Mouse (Mus musculus): ENCODE data around the gene Dsn1. TPM values are rescaled to one million over a fixed set of nuclear protein-coding genes. Genes with fewer than 3 reads are reported as not detected.

Dsn1 gene
- polyA plus RNA-seq, 1 experiment from 2014 or later = 49.6 TPM

GRCm38 (mm10) chr2:157016529-157017270 is 9.7 kb upstream of the Dsn1 start:
- peaks cover 85% of the 10 kb centered on the region for H3K36me3 ChIP-seq
- ATAC-seq (ENCODE audit: insufficient number of reproducible peaks, insufficient read depth, low FRiP score, low TSS enrichment) = no peak
- no peak overlapping the region for H3K27ac ChIP-seq
- H3K9me3 ChIP-seq = no peaks in the 10 kb centered on the region
- no peaks in the 10 kb centered on the region for H3K27me3 ChIP-seq
- no peak overlapping the region for H3K4me3 ChIP-seq
- WGBS = 83% methylated on average over 18 of the region's 18 CpGs
- no peak overlapping the region for H3K9ac ChIP-seq
- no peaks in the 10 kb centered on the region for H3K4me1 ChIP-seq
- no peak overlapping the region for H3K4me2 ChIP-seq (replicated peaks)

- WGBS = 87% methylated on average over 6 of the region's 6 CpGs
- H3K36me3 ChIP-seq = peaks cover 44% of the 10 kb centered on the region
Observed at GRCm38 (mm10) chr2:157012341-157012740, 5.4 kb upstream of the Dsn1 start.

GRCm38 (mm10) chr2:157010634-157011310 is 3.8 kb upstream of the Dsn1 start:
- WGBS = 59% methylated on average over 11 of the region's 11 CpGs
- no peak overlapping the region for H3K4me3 ChIP-seq
- H3K27ac ChIP-seq = 0 out of 2 replicates have a peak overlapping the region, but pooled peaks have one; percentile 42
- peaks cover 28% of the 10 kb centered on the region for H3K36me3 ChIP-seq
- H3K4me1 ChIP-seq = peaks cover 23% of the 10 kb centered on the region
- no peak for ATAC-seq (ENCODE audit: insufficient number of reproducible peaks, insufficient read depth, low FRiP score, low TSS enrichment)
- no peaks in the 10 kb centered on the region for H3K9me3 ChIP-seq
- H3K27me3 ChIP-seq = no peaks in the 10 kb centered on the region
- H3K4me2 ChIP-seq (replicated peaks) = no peak overlapping the region
- H3K9ac ChIP-seq = no peak overlapping the region

More at GRCm38 (mm10) chr2:157012341-157012740, 5.4 kb upstream of the Dsn1 start:
- Histone ChIP-seq H3K27me3 (no peaks in the 10 kb centered on the region), H3K4me1 (peaks cover 15% of the 10 kb centered on the region), H3K9ac (no peak overlapping the region), H3K4me2 (replicated peaks) (no peak overlapping the region), H3K9me3 (no peaks in the 10 kb centered on the region), H3K27ac (no peak overlapping the region), H3K4me3 (no peak overlapping the region)
- ATAC-seq (ENCODE audit: insufficient number of reproducible peaks, insufficient read depth, low FRiP score, low TSS enrichment) = no peak

GRCm38 (mm10) chr2:157010121-157010520 is 3.2 kb upstream of the Dsn1 start:
- H3K27ac ChIP-seq = no peak overlapping the region
- H3K9ac ChIP-seq = no peak overlapping the region
- H3K9me3 ChIP-seq = no peaks in the 10 kb centered on the region
- no peak overlapping the region for H3K4me3 ChIP-seq
- no peak for ATAC-seq (ENCODE audit: insufficient number of reproducible peaks, insufficient read depth, low FRiP score, low TSS enrichment)
- no peaks in the 10 kb centered on the region for H3K27me3 ChIP-seq
- peaks cover 26% of the 10 kb centered on the region for H3K36me3 ChIP-seq
- H3K4me1 ChIP-seq = peaks cover 25% of the 10 kb centered on the region
- H3K4me2 ChIP-seq (replicated peaks) = no peak overlapping the region

GRCm38 (mm10) chr2:157008509-157008908 is 1.6 kb upstream of the Dsn1 start:
- no peak for ATAC-seq (ENCODE audit: insufficient number of reproducible peaks, insufficient read depth, low FRiP score, low TSS enrichment)
- Histone ChIP-seq H3K9me3 (no peaks in the 10 kb centered on the region), H3K4me1 (peaks cover 25% of the 10 kb centered on the region), H3K36me3 (peaks cover 16% of the 10 kb centered on the region), H3K27ac (no peak overlapping the region), H3K4me3 (no peak overlapping the region), H3K27me3 (no peaks in the 10 kb centered on the region), H3K4me2 (replicated peaks) (no peak overlapping the region), H3K9ac (no peak overlapping the region)

GRCm38 (mm10) chr2:157007234-157007596 is 261 bp upstream of the Dsn1 start:
- peak overlapping the region; percentile 84 for H3K27ac ChIP-seq
- H3K9ac ChIP-seq = peak overlapping the region; percentile 79
- ATAC-seq (ENCODE audit: insufficient number of reproducible peaks, insufficient read depth, low FRiP score, low TSS enrichment) = no peak
- H3K4me3 ChIP-seq = peak overlapping the region; percentile 82
- peaks cover 20% of the 10 kb centered on the region for H3K36me3 ChIP-seq
- peak overlapping the region; percentile 84 for H3K4me2 ChIP-seq (replicated peaks)
- no peaks in the 10 kb centered on the region for H3K27me3 ChIP-seq
- no peaks in the 10 kb centered on the region for H3K9me3 ChIP-seq
- 28% methylated on average over 5 of the region's 5 CpGs for WGBS
- peaks cover 25% of the 10 kb centered on the region for H3K4me1 ChIP-seq

GRCm38 (mm10) chr2:157002321-157002720 is 4.6 kb downstream of the Dsn1 start:
- 89% methylated on average over 4 of the region's 4 CpGs for WGBS
- H3K36me3 ChIP-seq = peaks cover 38% of the 10 kb centered on the region
- H3K27me3 ChIP-seq = no peaks in the 10 kb centered on the region
- H3K4me3 ChIP-seq = no peak overlapping the region
- peaks cover 10% of the 10 kb centered on the region for H3K4me1 ChIP-seq
- H3K9ac ChIP-seq = no peak overlapping the region
- H3K9me3 ChIP-seq = no peaks in the 10 kb centered on the region
- H3K4me2 ChIP-seq (replicated peaks) = no peak overlapping the region
- no peak overlapping the region for H3K27ac ChIP-seq
- ATAC-seq (ENCODE audit: insufficient number of reproducible peaks, insufficient read depth, low FRiP score, low TSS enrichment) = no peak

GRCm38 (mm10) chr2:156998263-156998662 is 8.7 kb downstream of the Dsn1 start:
- Histone ChIP-seq H3K27me3 (no peaks in the 10 kb centered on the region), H3K9me3 (no peaks in the 10 kb centered on the region), H3K9ac (no peak overlapping the region), H3K4me3 (no peak overlapping the region), H3K4me1 (no peaks in the 10 kb centered on the region), H3K36me3 (peaks cover 57% of the 10 kb centered on the region), H3K4me2 (replicated peaks) (no peak overlapping the region), H3K27ac (no peak overlapping the region)
- ATAC-seq (ENCODE audit: insufficient number of reproducible peaks, insufficient read depth, low FRiP score, low TSS enrichment) = no peak
- 90% methylated on average over 5 of the region's 5 CpGs for WGBS

GRCm38 (mm10) chr2:156996576-156996975 is 10.4 kb downstream of the Dsn1 start:
- Histone ChIP-seq H3K27me3 (no peaks in the 10 kb centered on the region), H3K9ac (no peak overlapping the region), H3K4me2 (replicated peaks) (no peak overlapping the region), H3K36me3 (peaks cover 52% of the 10 kb centered on the region), H3K4me1 (no peaks in the 10 kb centered on the region), H3K4me3 (no peak overlapping the region), H3K27ac (no peak overlapping the region), H3K9me3 (no peaks in the 10 kb centered on the region)
- no peak for ATAC-seq (ENCODE audit: insufficient number of reproducible peaks, insufficient read depth, low FRiP score, low TSS enrichment)
- 75% methylated on average over 6 of the region's 6 CpGs for WGBS

GRCm38 (mm10) chr2:156991470-156992319 is 15.3 kb downstream of the Dsn1 start, which contains the start of gene Ndrg3:
TSS of gene Ndrg3 (minus strand) at chr2:156992056.
- Histone ChIP-seq H3K4me3 (peak within 1 kb of the TSS; percentile 87), H3K4me1 (peaks cover 10% of the 10 kb centered on the region), H3K36me3 (peaks cover 24% of the 10 kb centered on the region), H3K9ac (peak within 1 kb of the TSS; percentile 90), H3K9me3 (no peaks in the 10 kb centered on the region), H3K27ac (peak within 1 kb of the TSS; percentile 64; the same call in 1 of the 2 replicates), H3K27me3 (no peaks in the 10 kb centered on the region), H3K4me2 (replicated peaks) (peak within 1 kb of the TSS; percentile 87)
- WGBS = under 1% methylated on average over 64 of the region's 66 CpGs
- peak; percentile 94 for ATAC-seq (ENCODE audit: insufficient number of reproducible peaks, insufficient read depth, low FRiP score, low TSS enrichment)

- Histone ChIP-seq H3K27me3 (no peaks in the 10 kb centered on the region), H3K27ac (no peak overlapping the region), H3K36me3 (peaks cover 15% of the 10 kb centered on the region), H3K4me3 (peak overlapping the region; percentile 87), H3K9ac (peak overlapping the region; percentile 90), H3K4me2 (replicated peaks) (peak overlapping the region; percentile 87), H3K9me3 (no peaks in the 10 kb centered on the region), H3K4me1 (peaks cover 10% of the 10 kb centered on the region)
- ATAC-seq (ENCODE audit: insufficient number of reproducible peaks, insufficient read depth, low FRiP score, low TSS enrichment) = no peak
- WGBS = 2% methylated on average over 16 of the region's 16 CpGs
Observed at GRCm38 (mm10) chr2:156990727-156991431, 16.1 kb downstream of the Dsn1 start.
